Mouse (Mus musculus): ENCODE measurements around the gene Tns4.

Tns4 gene

DNA sequence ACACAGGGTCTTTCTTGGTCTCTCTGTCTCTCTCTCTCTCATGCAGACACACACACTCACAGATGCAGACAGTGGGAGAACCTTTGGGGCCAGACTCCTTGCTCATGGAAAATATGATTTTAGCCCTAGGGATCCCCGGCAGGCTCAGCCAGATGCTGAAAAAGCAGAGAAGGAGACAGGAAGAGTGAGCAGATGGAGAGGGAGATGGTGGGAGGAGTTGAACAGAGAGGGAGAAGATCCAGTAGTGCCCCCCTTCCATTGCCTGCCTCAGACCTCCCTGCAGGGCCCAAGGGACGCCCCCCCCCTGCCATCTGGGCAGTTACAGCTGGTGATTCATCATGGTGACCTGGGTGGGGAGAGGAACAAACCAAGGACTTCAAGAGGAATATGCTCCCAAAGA, 41.5 kb downstream of the Tns4 start:
- DNase-seq (ENCODE audit: low read depth, low spot score), result no peak

- DNase-seq (ENCODE audit: low read depth, low spot score), result no peak
These were observed 42.0 kb downstream of the Tns4 start for GRCm38 (mm10) chr11:99047120-99047519.

DNA sequence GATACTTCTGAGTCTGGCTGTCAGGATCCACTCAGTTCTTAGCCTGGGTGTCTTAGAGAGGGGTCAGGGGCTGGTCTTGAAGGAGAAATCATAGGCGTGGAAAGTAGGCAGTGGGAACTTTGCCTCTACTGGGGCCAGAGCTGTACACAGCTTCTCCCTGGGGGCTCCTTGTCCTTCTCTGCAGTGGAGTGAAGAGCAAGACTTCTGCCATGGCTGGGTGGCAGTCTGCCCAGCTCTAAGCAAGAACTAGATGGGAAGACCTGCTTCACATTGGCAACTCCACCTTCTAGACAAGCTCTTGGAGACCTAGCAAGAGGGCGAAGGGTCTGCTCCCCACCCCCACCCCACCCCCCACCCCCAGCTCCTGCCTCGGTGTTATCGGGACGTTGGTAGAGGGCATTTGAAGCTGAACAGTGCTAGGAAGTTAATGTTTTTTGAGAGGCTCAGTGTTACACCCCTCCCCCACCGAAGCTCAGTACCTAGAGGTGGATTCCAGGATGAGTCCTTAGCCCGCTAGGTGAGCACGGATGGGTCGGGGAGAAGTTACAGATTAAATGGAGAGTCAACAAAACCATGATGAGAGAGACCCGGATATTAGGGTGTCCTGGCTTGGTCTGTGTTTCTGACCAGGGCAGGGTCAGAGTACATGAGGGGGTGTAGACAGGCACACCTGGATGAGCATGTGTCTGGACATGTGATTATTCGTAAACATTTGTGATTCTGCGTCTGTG, 43.8 kb downstream of the Tns4 start:
- DNase-seq (ENCODE audit: low read depth, low spot score), result no peak

DNA sequence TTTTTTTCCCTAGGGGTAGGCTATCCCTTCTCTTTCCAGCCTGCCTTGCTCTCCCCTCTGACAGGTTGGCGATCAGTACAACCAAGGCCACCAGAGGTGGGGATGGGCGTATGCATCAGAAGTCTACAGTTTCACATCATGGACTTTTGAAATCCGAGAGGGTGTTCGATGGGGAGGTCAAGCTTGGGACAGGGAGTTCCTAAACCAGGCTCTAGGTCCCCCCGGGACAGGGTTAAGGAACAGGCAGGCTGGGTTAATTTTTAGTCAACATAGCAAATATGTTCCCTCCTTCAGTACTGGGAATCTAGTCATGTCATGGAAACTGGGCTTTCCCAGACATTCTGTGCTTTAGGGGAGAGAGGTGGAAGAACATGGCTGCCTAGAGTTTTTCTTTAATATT, 44.8 kb downstream of the Tns4 start:
- DNase-seq (ENCODE audit: low read depth, low spot score), result no peak

- peak; percentile 28 for DNase-seq (ENCODE audit: low read depth, low spot score)
These were observed 45.5 kb downstream of the Tns4 start for GRCm38 (mm10) chr11:99043632-99044031.

DNA sequence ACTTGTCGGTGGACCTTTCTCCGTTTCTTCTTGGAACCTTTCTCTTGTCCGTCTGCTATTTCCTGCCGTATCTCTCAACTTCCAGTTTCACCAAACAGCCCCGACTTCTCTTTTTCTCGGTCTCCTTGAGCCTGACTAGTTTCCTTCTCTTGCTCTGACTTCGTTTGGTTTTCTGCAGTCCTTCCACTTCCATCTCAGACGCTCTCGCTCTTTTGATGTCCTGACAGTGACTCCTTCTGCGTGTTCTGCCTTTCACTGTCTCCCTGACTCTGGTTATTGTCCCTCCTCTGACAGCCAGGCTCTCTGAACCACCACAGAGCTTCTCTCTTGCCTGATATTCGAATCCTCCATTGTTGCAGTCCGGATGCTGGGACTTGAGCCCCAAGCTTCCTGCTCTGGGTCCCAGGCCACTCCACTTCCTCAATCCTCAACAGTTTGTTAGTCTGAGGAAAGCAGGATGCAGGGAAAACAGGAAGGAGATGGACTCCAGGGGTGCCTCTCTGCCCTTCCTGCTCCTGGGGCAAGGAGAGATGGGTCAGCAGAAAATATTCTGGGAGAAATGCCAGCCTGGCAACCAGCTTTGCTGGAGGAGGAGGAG, 46.2 kb downstream of the Tns4 start:
- peak; percentile 55 for DNase-seq (ENCODE audit: low read depth, low spot score)

GRCm38 (mm10) chr11:99041841-99042780, 47.0 kb downstream of the Tns4 start:
- DNase-seq (ENCODE audit: low read depth, low spot score), result peak; percentile 51

DNA sequence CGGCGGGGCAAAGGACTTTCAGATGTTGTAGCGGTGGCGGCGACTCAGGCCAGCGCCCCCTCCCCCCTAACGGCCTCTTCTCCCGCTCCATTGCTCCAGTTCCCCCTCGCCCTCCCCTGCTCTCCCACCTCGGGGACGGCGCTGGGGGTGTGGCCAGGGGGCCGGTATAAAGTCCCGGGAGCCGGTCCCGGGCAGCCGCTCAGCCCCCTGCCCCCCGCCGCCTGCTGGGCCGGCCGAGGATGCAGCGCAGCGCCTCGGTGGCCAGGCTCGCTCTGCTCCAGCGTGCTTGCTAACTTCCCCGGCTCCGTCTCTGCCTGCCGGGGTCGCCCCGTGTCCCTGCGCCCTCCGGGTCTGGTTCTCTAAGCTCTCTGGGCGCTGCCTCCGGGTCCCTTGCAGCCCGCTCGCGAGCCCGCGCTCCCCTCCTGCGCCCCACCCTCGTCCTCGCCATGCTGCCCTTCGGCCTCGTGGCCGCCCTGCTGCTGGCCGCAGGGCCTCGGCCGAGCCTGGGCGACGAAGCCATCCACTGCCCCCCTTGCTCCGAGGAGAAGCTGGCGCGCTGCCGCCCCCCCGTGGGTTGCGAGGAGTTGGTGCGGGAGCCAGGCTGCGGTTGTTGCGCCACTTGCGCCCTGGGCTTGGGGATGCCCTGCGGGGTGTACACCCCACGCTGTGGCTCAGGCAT, 47.9 kb downstream of the Tns4 start, which contains the start of gene Igfbp4:
Igfbp4 (plus strand) TSS at position 194 of the 679 bp plus-strand sequence.
- peak; percentile 38 for DNase-seq (ENCODE audit: low read depth, low spot score)

DNA sequence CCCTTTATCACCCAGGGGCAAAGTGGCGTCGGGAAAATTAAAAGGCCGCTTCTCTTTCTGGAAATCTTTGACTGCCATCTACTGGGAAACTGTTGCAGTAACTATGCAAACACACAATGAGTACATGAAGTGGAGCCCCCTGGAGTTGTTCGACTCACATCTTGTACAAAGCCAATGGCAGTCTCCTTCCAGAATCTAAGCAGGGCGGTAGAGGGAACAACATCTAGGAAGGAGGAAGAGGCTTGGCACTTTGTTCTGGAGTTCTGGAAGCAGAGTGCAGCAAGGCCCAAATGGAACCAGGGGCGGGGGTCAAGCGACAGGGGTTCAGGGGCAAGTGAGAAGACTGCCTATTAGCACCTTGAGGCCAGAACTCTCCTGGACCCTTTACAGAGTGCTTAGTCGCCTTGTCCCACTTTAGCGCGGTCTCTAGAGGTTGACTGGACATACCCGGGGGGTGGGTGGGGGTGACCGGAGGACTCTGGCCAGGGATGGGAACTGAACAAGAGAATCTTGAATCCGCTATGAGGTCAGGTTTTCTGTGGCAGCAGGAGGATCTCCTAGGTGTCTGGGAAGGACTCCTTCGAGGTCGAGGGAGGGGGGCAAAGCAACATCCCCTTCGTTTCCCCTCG, 48.6 kb downstream of the Tns4 start:
- peak; percentile 51 for DNase-seq (ENCODE audit: low read depth, low spot score)

GRCm38 (mm10) chr11:99039782-99040181, 49.3 kb downstream of the Tns4 start:
- DNase-seq (ENCODE audit: low read depth, low spot score), result peak; percentile 82

- no peak for DNase-seq (ENCODE audit: low read depth, low spot score)
These were observed 52.9 kb downstream of the Tns4 start for GRCm38 (mm10) chr11:99036254-99036653.

DNA sequence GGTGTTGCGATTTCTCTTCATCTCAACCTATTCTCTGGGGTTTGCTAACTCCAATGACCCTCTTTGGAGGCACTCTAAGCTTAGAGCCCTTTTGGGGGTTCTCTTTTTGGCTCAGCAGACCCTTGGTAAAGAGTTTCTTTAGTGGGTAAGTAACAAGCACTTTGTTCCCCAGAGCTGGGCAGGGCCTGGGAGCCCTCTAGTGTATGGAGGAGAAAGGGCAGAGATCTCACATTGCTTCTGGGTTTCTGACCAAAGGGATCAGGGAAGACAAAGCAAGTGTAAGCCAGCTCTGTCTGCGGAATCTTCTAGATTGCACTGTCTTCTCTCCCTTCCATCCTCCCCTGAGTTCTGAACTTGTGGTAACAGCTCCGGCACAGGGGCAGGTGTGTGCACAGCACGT, 53.8 kb downstream of the Tns4 start:
- DNase-seq (ENCODE audit: low read depth, low spot score), result no peak

GRCm38 (mm10) chr11:99026899-99027440, 62.1 kb downstream of the Tns4 start:
- DNase-seq (ENCODE audit: low read depth, low spot score), result peak; percentile 41

DNA sequence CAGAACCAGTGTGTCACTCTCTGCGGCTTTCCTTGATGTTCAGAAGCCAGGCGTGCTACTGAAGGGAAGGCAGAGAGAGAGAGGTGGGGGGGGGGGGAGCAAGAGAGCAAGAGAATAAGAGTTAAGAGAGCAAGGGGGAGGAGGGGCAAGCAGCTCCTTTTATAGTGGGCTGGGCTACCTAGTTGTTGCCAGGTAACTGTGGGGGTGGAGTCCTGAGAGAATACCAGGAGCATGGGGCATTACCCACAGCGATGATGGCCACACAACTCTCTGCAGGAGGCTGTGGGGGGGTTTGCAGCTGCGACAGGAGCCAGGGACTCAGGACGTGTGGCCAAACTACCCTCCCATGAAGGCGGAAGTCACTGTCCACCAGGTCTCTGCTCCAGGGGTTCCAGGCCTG, 63.2 kb downstream of the Tns4 start:
- no peak for DNase-seq (ENCODE audit: low read depth, low spot score)

DNA sequence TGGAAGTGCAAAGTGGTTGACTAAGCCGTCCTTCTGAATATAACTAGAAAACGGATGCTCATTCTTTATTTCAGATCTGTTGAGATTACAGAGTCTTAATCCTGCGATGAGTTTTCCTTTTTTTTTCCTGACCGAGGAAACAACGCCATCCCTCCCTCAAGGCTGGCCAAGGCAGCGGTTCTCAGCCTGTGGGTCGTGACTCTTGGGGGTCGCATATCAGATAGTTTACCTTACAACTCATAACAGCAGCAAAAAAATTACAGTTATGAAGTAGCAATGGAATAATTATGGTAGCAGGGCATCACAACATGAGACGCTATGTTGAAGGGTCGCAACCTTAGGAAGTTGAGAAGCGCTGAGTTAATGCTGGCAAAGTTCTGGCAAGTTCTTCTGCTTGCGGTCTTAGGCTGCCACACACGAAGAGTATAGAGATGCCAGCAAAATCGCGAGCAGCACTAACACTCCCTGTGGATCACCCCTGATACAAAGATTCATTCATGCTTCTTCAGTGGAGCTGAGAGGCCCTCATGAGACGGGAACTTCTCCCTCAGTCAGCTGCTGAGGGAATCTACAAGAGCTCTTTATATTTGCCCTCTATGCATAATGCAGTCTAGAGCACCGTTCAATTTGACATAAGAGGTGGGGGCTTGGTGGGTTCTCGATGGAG, 64.5 kb downstream of the Tns4 start:
- DNase-seq (ENCODE audit: low read depth, low spot score), result no peak

DNA sequence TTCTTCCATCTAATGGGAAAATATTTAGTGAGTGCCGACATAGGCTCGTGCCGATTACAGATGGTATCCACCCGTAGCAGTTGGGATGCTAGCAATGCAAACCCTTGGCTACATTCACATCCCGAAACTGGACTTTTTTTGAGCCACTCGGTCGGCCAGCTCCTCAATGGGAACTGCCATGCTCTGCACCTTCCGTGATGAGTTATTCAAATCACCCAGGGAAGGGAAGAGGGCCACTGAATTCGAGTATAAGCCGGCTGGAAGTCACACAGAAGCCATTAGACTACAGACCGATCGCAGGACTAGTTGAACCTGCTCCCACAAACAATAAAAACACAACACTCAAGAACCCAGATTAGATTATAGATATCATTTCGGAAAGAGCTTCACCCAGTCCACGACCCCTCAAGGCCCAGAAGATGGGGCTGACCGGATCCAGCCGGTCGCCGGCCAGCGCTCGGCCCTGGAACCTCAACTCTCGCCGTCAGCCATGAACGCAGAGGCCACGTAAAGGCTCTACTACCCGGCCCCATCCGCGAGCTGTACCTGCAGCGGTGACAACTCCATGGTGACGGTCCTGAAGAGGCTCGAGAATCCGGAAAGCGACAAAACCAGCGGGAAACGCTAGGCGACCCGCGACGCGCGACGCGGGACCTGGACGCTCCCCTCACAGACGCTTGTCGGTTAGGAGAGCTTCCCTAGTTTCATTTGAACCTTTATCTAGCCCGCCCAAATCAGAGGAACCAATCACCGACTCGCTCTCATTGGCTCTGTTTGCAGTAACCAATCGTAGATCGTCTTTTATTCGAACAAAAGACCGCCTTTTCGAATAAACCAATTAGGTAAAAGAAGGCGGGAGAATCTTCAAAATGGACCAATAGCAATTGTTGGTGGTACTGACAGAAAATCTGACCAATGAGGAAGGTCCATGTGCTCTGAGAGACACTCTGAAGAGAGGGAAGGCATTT, 65.3 kb downstream of the Tns4 start, which contains the start of gene Top2a:
Top2a (minus strand) TSS at position 690 of the 968 bp plus-strand sequence.
- DNase-seq (ENCODE audit: low read depth, low spot score), result peak; percentile 98

GRCm38 (mm10) chr11:99023094-99023493, 66.0 kb downstream of the Tns4 start:
- no peak for DNase-seq (ENCODE audit: low read depth, low spot score)

- DNase-seq (ENCODE audit: low read depth, low spot score), result no peak
These were observed 66.6 kb downstream of the Tns4 start for GRCm38 (mm10) chr11:99022384-99022933.

- DNase-seq (ENCODE audit: low read depth, low spot score), result no peak
These were observed 69.3 kb downstream of the Tns4 start for GRCm38 (mm10) chr11:99019844-99020243.

Measured in CD4-positive helper T cell, adult 2 months (primary cell).